Mouse (Mus musculus) liver, embryonic 14.5 days (tissue): Measurements from ENCODE around the gene Bag3. TPM values are rescaled to one million over a fixed set of nuclear protein-coding genes. Genes with fewer than 3 reads are reported as not detected.

Experiments
- ATAC-seq: fragments of 200-750 bp; cut with Nextera tagmentation; 2 replicates; pipeline ENCODE4 v1.8.0; 2017; ENCODE audit warnings: moderate number of reproducible peaks, mild to moderate bottlenecking, moderate library complexity; ENCODE audit not compliant: insufficient read depth
- DNase-seq, 3 experiments: peaks; one replicate each; pipeline ENCODE4 v3.0.0-alpha.2; 2012 to 2013; ENCODE audit warnings: low read depth in 3 of 3, low spot score in 3 of 3
- H3K27ac ChIP-seq: fragments of 300-500 bp; sonication (generic); 2 replicates; pipeline ENCODE4 v1.5.1; 2014; ENCODE audit warnings: moderate library complexity, mild to moderate bottlenecking, control low read depth, inconsistent platforms
- H3K27me3 ChIP-seq: fragments of 300-500 bp; sonication (generic); 2 replicates; pipeline ENCODE4 v1.6.1; 2014; ENCODE audit warnings: mild to moderate bottlenecking, low read length, moderate library complexity; ENCODE audit not compliant: control insufficient read depth, insufficient read depth
- H3K36me3 ChIP-seq: fragments of 300-500 bp; sonication (generic); replicated peaks from 2 replicates; pipeline ENCODE4 v1.6.1; 2014; ENCODE audit warnings: low read depth; ENCODE audit not compliant: control insufficient read depth, insufficient read depth
- H3K4me1 ChIP-seq, 2 experiments: fragments of 200-500 bp in 1 of 2; fragments of 300-500 bp in 1 of 2; sonication (generic) in 1 of 2; replicated peaks; 2 replicates each; pipeline ENCODE4 v1.6.1; 2012 to 2014; ENCODE audit warnings: antibody characterized with exemption in 1 of 2, inconsistent platforms in 1 of 2, low read length in 1 of 2; ENCODE audit not compliant: control insufficient read depth in 2 of 2, insufficient read depth in 2 of 2
- H3K4me2 ChIP-seq: fragments of 300-500 bp; sonication (generic); 2 replicates; pipeline ENCODE4 v1.6.1; 2014; ENCODE audit warnings: low read depth, mild to moderate bottlenecking, control low read depth, moderate library complexity
- H3K4me3 ChIP-seq, 2 experiments: fragments of 200-500 bp in 1 of 2; fragments of 300-500 bp in 1 of 2; sonication (generic) in 1 of 2; 2 replicates each; pipeline ENCODE4 v1.5.1; 2012 to 2014; ENCODE audit warnings: low read depth in 2 of 2, low read length in 2 of 2, mild to moderate bottlenecking in 2 of 2, control low read depth in 1 of 2, inconsistent platforms in 1 of 2, moderate library complexity in 1 of 2; ENCODE audit not compliant: insufficient read depth in 1 of 2
- H3K9ac ChIP-seq: fragments of 300-500 bp; sonication (generic); replicated peaks from 2 replicates; pipeline ENCODE4 v1.6.1; 2014; ENCODE audit warnings: mild to moderate bottlenecking, control low read depth, moderate library complexity
- H3K9me3 ChIP-seq: fragments of 300-500 bp; sonication (generic); 2 replicates; pipeline ENCODE4 v1.6.1; 2016; ENCODE audit warnings: low read length, mixed read lengths; ENCODE audit not compliant: control insufficient read depth
- CTCF ChIP-seq: IDR thresholded peaks from 2 replicates; pipeline ENCODE4 v1.5.1; 2016; ENCODE audit warnings: antibody characterized with exemption, low read depth, control low read depth
- EP300 ChIP-seq: IDR thresholded peaks from 2 replicates; pipeline ENCODE4 v1.6.1; 2016; ENCODE audit warnings: antibody characterized with exemption, low read depth
- WGBS: fragments of 180-500 bp; shearing (Covaris S2); extraction: QIAGEN DNeasy Blood & Tissue Kit; methylation state at CpG from one replicate; pipeline ENCODE4 v1.1.7; 2014; ENCODE audit not compliant: insufficient replicate concordance; 5-methylcytosine and 5-hydroxymethylcytosine counted together
- polyA plus RNA-seq, 2 experiments: library from polyadenylated mRNA; depleted of rRNA in 1 of 2; stranded (reverse) in 1 of 2; unstranded in 1 of 2; fragments of >200 nt; fragmentation: Nextera tagmentation in 1 of 2; extraction: Ambion mirVana in 1 of 2; gene quantifications; 2 replicates each; pipeline versions ENCODE4 v1.2.1 to v1.2.3; 2012 to 2014

The Bag3 gene
- polyA plus RNA-seq, 2 experiments = 2.7 to 3.0 TPM

DNA sequence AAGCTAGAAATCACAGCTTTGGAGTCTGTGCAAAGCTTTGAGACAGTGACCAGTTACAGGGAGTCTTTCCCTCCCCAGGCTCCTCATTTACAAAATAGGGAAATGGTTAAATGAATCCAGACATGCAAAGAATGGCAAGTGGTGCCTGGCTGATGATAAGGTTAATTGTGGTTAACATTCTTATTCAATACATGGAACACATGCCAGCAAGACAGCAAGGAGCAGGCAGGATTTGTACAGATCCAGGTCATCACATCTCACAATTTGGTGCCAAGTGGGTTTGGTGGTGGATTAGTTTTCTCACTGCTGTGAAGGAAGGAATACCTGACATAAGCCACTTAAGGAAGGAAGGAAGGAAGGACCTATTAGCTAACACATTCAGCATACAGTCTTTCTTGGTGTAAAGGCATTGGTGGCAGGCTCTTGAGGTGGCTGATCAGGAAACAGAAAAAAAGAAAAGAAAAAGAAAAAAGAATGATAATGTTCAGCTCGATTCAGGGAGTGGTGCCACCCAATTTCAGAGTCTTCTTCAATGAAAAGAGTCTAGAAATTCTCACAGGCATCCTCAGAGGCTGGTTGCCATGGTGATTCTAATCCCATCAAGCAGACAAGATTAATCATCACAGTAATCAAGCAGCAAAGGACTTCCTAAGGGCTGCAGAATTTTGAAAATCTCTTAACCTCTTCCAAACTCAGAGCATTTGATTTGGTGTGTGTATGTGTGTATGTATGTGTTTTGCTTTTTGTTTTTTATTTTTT lies 27.1 kb downstream of the Bag3 start:
- Histone ChIP-seq H3K27ac (no peak overlapping the region), H3K4me1 (no peaks in the 10 kb centered on the region; a peak in 1 of 4 replicates), H3K4me3 (no peak overlapping the region), H3K36me3 (peaks cover 3% of the 10 kb centered on the region; the same call in 1 of the 2 replicates), H3K4me2 (no peak overlapping the region), H3K9ac (no peak overlapping the region), H3K9me3 (no peaks in the 10 kb centered on the region), H3K27me3 (no peaks in the 10 kb centered on the region)
- 21% methylated on average over 1 of the region's 1 CpGs for WGBS
- no peak for TF ChIP-seq CTCF
- no peak for TF ChIP-seq EP300
- ATAC-seq (no peak), DNase-seq (no peak)

DNA sequence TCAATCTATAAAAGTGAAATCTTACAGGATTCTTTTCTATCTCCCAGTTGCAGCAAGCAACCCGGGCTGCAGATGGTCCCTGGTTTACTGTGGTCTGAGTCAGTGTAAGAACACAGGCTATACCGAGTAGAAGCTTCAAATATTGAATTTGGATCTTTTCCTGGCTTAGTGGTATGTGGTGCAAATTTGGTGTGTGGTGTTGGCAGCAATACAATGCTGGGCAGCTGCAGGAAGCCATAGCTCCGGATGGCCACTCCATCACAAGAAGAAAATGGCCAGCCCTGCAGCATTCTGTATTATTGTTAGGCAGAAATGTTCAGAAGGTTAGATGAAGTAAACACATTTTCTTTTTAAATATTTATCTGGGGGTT lies 27.7 kb downstream of the Bag3 start:
- no peaks in the 10 kb centered on the region for H3K27me3 ChIP-seq
- no peaks in the 10 kb centered on the region for H3K9me3 ChIP-seq
- H3K27ac ChIP-seq = no peak overlapping the region
- WGBS = 48% methylated on average over 3 of the region's 3 CpGs
- no peak overlapping the region for H3K4me3 ChIP-seq
- no peak overlapping the region for H3K9ac ChIP-seq
- TF ChIP-seq EP300 = no peak
- TF ChIP-seq CTCF = no peak
- H3K36me3 ChIP-seq = no peaks in the 10 kb centered on the region; the same call in 1 of the 2 replicates
- no peak for ATAC-seq
- H3K4me1 ChIP-seq = peaks cover 0 to 2% of the 10 kb centered on the region in 2 experiments; a peak in 2 of 4 replicates
- DNase-seq = no peak
- H3K4me2 ChIP-seq = no peak overlapping the region

DNA sequence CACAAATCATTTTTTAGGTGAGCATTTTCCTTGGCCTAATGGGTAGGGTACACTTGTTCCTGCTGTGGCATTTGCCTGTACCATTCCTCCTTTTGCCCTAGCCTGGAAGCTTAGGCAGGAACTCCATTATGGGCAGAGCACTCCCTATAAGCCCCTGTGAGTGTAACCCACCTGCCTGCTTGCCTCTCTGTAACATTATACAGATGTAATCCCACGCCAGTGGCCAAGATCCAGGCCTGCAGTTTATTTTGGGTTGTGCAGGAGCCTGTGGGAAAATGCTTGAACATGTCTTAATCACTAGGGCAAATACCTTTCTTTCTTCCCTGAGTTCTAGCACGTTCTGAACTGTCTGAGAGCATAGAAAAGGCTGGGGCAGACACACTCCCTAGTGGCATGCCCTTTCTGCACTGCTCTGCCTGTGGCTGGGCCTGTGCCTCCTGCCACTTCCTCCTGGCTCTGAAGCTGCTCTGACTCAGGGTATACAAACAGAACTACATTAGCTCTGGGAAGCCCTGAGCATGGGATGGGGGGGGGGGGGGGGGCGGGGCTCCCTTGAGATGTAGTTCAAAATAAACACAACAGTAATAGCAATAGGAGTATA lies 29.8 kb downstream of the Bag3 start:
- DNase-seq (no peak), ATAC-seq (no peak)
- Histone ChIP-seq H3K4me1 (peaks cover 0 to 2% of the 10 kb centered on the region in 2 experiments; a peak in 2 of 4 replicates), H3K9ac (no peak overlapping the region), H3K36me3 (no peaks in the 10 kb centered on the region), H3K9me3 (no peaks in the 10 kb centered on the region), H3K4me3 (no peak overlapping the region), H3K27me3 (no peaks in the 10 kb centered on the region), H3K4me2 (no peak overlapping the region), H3K27ac (no peak overlapping the region)
- TF ChIP-seq CTCF (no peak), EP300 (no peak)
- 19% methylated on average over 3 of the region's 3 CpGs for WGBS

DNA sequence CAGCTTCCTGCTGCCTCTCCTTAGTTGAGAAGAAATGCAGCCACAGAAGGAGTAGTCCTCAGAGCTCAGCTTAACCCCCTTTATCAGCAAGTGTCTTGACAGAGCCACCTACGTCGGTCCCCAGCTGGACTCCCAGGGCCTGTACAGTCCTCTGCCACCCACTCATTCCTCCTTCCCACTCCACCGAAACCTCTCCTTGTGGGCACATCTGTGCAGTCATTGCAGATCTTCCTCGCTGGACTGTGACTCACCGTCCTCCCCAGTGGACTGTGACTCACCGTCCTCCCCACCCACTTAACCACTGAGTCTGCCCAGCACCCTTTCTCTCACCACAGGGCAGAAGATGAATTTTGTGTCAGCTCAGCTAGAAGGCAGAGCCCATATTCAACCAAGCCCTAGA lies 31.1 kb downstream of the Bag3 start:
- no peak for DNase-seq
- no peak for ATAC-seq
- H3K4me1 ChIP-seq = peaks cover 0 to 2% of the 10 kb centered on the region in 2 experiments; a peak in 2 of 4 replicates
- no peak overlapping the region for H3K4me3 ChIP-seq
- H3K27ac ChIP-seq = no peak overlapping the region
- H3K27me3 ChIP-seq = no peaks in the 10 kb centered on the region
- TF ChIP-seq CTCF (no peak), EP300 (no peak)
- H3K9ac ChIP-seq = no peak overlapping the region
- H3K9me3 ChIP-seq = no peaks in the 10 kb centered on the region
- H3K4me2 ChIP-seq = no peak overlapping the region
- WGBS = 55% methylated on average over 6 of the region's 6 CpGs
- no peaks in the 10 kb centered on the region for H3K36me3 ChIP-seq

DNA sequence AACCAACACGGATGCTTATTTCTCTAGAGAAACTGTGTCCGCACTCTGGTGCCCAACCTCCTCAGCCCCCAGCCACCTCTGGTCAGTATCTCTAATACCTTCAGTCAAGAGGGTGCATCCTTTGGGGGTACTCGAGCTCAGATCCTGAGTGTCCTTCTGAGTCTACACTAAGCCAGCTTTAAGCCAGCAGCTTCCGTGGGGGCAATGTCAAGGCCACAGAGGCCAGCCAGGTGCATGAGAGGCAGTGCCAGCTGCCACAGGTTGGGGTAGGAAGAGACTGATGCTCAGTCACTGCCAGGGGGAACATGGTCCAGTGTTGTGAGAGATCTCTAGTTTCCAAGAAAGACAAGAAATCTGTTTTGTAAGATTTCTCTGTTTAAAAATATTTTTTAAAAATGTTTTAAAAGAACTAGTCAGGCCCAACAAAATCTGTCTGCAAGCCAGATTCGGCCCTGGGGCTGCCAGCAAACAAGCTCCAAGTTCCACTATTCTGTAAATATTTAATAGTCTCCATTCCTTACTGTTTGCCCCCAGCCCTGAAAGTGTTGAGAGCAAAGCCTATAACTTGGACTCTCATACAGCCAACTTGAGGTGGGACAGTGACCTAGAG lies 31.8 kb downstream of the Bag3 start:
- Histone ChIP-seq H3K27me3 (no peaks in the 10 kb centered on the region), H3K4me1 (peaks cover 0 to 2% of the 10 kb centered on the region in 2 experiments; a peak in 2 of 4 replicates), H3K9ac (no peak overlapping the region), H3K4me2 (no peak overlapping the region), H3K36me3 (no peaks in the 10 kb centered on the region), H3K4me3 (no peak overlapping the region), H3K27ac (no peak overlapping the region), H3K9me3 (no peaks in the 10 kb centered on the region)
- ATAC-seq (no peak), DNase-seq (no peak)
- 61% methylated on average over 5 of the region's 5 CpGs for WGBS
- TF ChIP-seq CTCF (no peak), EP300 (no peak)
